8 mouse cellular contexts compared by ENCODE assay signal in genomic region chr6:124828868-124829798, GRCm38 (mm10). TPM values are rescaled to one million over a fixed set of nuclear protein-coding genes. Genes with fewer than 3 reads are reported as not detected.
A peak's percentile ranks its signal among the peaks of the same experiment; 100 is the strongest.
DNase-seq lines count a peak whose midpoint lies in the region; ATAC-seq lines count a peak whose summit lies in the region.

Usp5 (minus strand) TSS chr6:124829484.
Cdca3 (plus strand) TSS chr6:124829547.

- peak within 1 kb of the TSS; percentile 68 for H3K9ac ChIP-seq in hindbrain, embryonic 14.5 days

- WGBS in hindbrain, embryonic 14.5 days: under 1% methylated on average over 54 of the region's 55 CpGs

- peak within 1 kb of the TSS; percentile 88 for H3K4me2 ChIP-seq in hindbrain, embryonic 14.5 days (replicated peaks)

- peak within 1 kb of the TSS; percentile 83 for H3K27ac ChIP-seq in hindbrain, embryonic 14.5 days

- H3K9me3 ChIP-seq in hindbrain, embryonic 14.5 days (ENCODE audit: control insufficient read depth, low read length): no peaks in the 10 kb centered on the region

- DNase-seq in R1 (ENCODE audit: low read depth, low spot score): peak; percentile 100
- peak; percentile 98 for DNase-seq in cerebellum, postnatal 25 days
- DNase-seq in frontal cortex, postnatal 25 days (ENCODE audit: low spot score in 2 of 2): peak; percentile 95 to 98
- peak; percentile 99 for DNase-seq in hindbrain, embryonic 14.5 days (ENCODE audit: low spot score)
- peak; percentile 98 to 99 for DNase-seq in layer of hippocampus, postnatal 36 days
- DNase-seq in lung, postnatal 36 days: peak; percentile 99
- DNase-seq in retina, postnatal 1 day: peak; percentile 100
- DNase-seq in urinary bladder, adult 18-20 months (ENCODE audit: low spot score in 2 of 2): peak; percentile 96 to 99

- no peaks in the 10 kb centered on the region for H3K27me3 ChIP-seq in hindbrain, embryonic 14.5 days (ENCODE audit: control insufficient read depth, insufficient read depth, low read length)

- H3K4me3 ChIP-seq in hindbrain, embryonic 14.5 days (replicated peaks; ENCODE audit: low read length): peak within 1 kb of the TSS; percentile 46

- peaks cover 30% of the 10 kb centered on the region for H3K36me3 ChIP-seq in hindbrain, embryonic 14.5 days (replicated peaks; ENCODE audit: control insufficient read depth, insufficient read depth)

- peaks cover 15% of the 10 kb centered on the region for H3K4me1 ChIP-seq in hindbrain, embryonic 14.5 days (replicated peaks; ENCODE audit: control insufficient read depth, insufficient read depth, low read length)

- ATAC-seq in hindbrain, embryonic 14.5 days (ENCODE audit: low FRiP score): peak; percentile 95

RNA-seq across cellular contexts. Expression of gene Usp5, which starts in this region (rescaled TPM):
- 180 and 182 TPM in 2 replicates for polyA plus RNA-seq in hindbrain, embryonic 14.5 days (2014; fragmentation: Nextera tagmentation; extraction: Ambion mirVana)
- total RNA-seq in layer of hippocampus, postnatal 36 days (2021): 100 to 1,000 TPM; 174 to 188 TPM

RNA-seq across cellular contexts. Expression of gene Cdca3, which starts in this region (rescaled TPM):
- polyA plus RNA-seq in hindbrain, embryonic 14.5 days (2014; fragmentation: Nextera tagmentation; extraction: Ambion mirVana): 29.3 and 36.2 TPM in 2 replicates
- total RNA-seq in layer of hippocampus, postnatal 36 days (2021): 1 to 10 TPM in 1 of 2 experiments, under 1 TPM in 1; 0.38 to 1.2 TPM

Comparison
In these comparisons a context has a peak if more than half of its experiments do, and no peak if none do; other contexts are left out.
1. Peak in every context shown above with its lines: DNase-seq, ATAC-seq, H3K4me3 ChIP-seq and H3K27ac ChIP-seq.